Mouse (Mus musculus) heart, postnatal 0 days (tissue): ENCODE data around the gene Slc23a3. TPM values are rescaled to one million over a fixed set of nuclear protein-coding genes. Genes with fewer than 3 reads are reported as not detected.

Source experiments
- ATAC-seq: fragments of 200-750 bp; cut with Nextera tagmentation; 2 replicates; pipeline ENCODE4 v1.8.0; 2017; ENCODE audit warnings: low read depth, moderate number of reproducible peaks, moderate library complexity; ENCODE audit not compliant: insufficient read depth
- DNase-seq: peaks from one replicate; pipeline ENCODE4 v3.0.0-alpha.2; 2016; ENCODE audit warnings: low spot score
- H3K27ac ChIP-seq: fragments of 300-500 bp; sonication (generic); 2 replicates; pipeline ENCODE4 v1.5.1; 2014; ENCODE audit warnings: low read depth, mild to moderate bottlenecking
- H3K27me3 ChIP-seq: fragments of 300-500 bp; sonication (generic); 2 replicates; pipeline ENCODE4 v1.6.1; 2014; ENCODE audit warnings: low read length, mixed read lengths; ENCODE audit not compliant: control insufficient read depth, insufficient read depth
- H3K36me3 ChIP-seq: fragments of 300-500 bp; sonication (generic); replicated peaks from 2 replicates; pipeline ENCODE4 v1.6.1; 2014; ENCODE audit warnings: low read length, mixed read lengths; ENCODE audit not compliant: control insufficient read depth, insufficient read depth
- H3K4me1 ChIP-seq: fragments of 300-500 bp; sonication (generic); 2 replicates; pipeline ENCODE4 v1.6.1; 2014; ENCODE audit warnings: antibody characterized with exemption; ENCODE audit not compliant: control insufficient read depth, insufficient read depth
- H3K4me2 ChIP-seq: fragments of 300-500 bp; sonication (generic); 2 replicates; pipeline ENCODE4 v1.6.1; 2014; ENCODE audit warnings: low read depth, mild to moderate bottlenecking, low read length, moderate library complexity
- H3K4me3 ChIP-seq: fragments of 300-500 bp; sonication (generic); 2 replicates; pipeline ENCODE4 v1.5.1; 2014; ENCODE audit warnings: low read depth, low read length
- H3K9ac ChIP-seq: fragments of 300-500 bp; sonication (generic); replicated peaks from 2 replicates; pipeline ENCODE4 v1.6.1; 2014; ENCODE audit warnings: low read depth, low read length, mixed read lengths
- H3K9me3 ChIP-seq: fragments of 300-500 bp; sonication (generic); replicated peaks from 2 replicates; pipeline ENCODE4 v1.6.1; 2016; ENCODE audit warnings: low read length; ENCODE audit not compliant: control insufficient read depth
- CTCF ChIP-seq: IDR thresholded peaks from 2 replicates; pipeline ENCODE4 v1.5.1; 2016; ENCODE audit warnings: antibody characterized with exemption, control low read depth, low read depth
- EP300 ChIP-seq: IDR thresholded peaks from 2 replicates; pipeline ENCODE4 v1.6.1; 2016; ENCODE audit warnings: antibody characterized with exemption, low read depth
- WGBS: fragments of 180-500 bp; shearing (Covaris S2); extraction: QIAGEN DNeasy Blood & Tissue Kit; methylation state at CpG from one replicate; pipeline ENCODE4 v1.1.7; 2014; 5-methylcytosine and 5-hydroxymethylcytosine counted together
- polyA plus RNA-seq: library from polyadenylated mRNA; unstranded; fragments of >200 nt; fragmentation: Nextera tagmentation; extraction: Ambion mirVana; gene quantifications from 2 replicates; pipeline ENCODE4 v1.2.1, GENCODE M21; 2015
- total RNA-seq: library from RNA; depleted of rRNA; stranded (reverse); fragments of >200 nt; gene quantifications from 2 replicates; pipeline ENCODE4 v1.2.3, GENCODE M21; 2014; ENCODE audit warnings: low replicate concordance

Gene Slc23a3
- total and polyA plus RNA-seq, 2 experiments from 2014 or later = 2.1 to 4.0 TPM

GRCm38 (mm10) chr1:75142301-75143261 lies 8.9 kb upstream of the Slc23a3 start, which contains the start of the genes Cnppd1 and Retreg2:
Gene Cnppd1, minus strand, starts transcription at chr1:75142711.
Gene Retreg2, plus strand, starts transcription at chr1:75142778.
- DNase-seq (peak; percentile 92), ATAC-seq (peak; percentile 86)
- H3K4me3 ChIP-seq = peak within 1 kb of the TSS; percentile 82
- H3K27me3 ChIP-seq = no peaks in the 10 kb centered on the region
- H3K9ac ChIP-seq = peak within 1 kb of the TSS; percentile 84
- H3K4me1 ChIP-seq = peaks cover 14% of the 10 kb centered on the region
- TF ChIP-seq CTCF (peak; percentile 52), EP300 (no peak)
- WGBS = under 1% methylated on average over 82 of the region's 91 CpGs
- no peaks in the 10 kb centered on the region for H3K9me3 ChIP-seq
- peak within 1 kb of the TSS; percentile 90 for H3K4me2 ChIP-seq
- H3K36me3 ChIP-seq = peaks cover 60% of the 10 kb centered on the region
- peak within 1 kb of the TSS; percentile 93 for H3K27ac ChIP-seq

DNA sequence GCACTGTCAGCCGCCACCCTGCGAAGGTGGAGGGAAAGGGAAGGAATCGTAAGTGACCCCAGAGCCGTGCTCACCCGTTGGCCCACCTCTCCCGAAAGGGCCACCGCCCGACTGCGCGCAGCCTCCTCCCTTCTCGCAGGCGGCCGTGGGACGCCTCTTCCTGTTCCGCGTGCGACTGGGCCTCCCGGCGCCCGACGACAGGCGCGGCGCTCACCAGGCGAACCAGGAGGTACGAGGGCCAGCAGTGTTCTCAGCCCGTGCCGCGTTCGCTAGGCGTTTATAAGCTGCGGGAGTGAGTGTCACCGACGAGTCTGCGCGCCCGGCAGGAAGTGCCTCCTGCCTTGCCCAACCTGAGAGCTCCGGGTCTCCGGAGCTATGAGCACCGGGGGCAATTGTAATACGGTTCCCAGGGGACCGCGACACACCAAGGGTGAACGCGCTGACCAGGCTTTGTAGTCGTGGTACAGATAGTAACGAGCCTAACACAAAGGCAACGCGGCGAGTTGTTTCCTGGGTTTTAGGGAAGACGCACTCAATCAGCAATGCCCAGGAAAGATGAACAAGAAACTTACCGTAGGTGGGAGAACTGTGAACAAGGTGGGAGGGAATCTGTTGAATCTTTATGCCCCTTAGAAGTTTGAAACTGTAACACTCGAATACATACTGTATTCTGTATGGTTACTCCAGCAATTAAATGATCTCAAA lies 7.9 kb upstream of the Slc23a3 start:
- ATAC-seq = peak; percentile 52
- no peak for TF ChIP-seq EP300
- no peak for TF ChIP-seq CTCF
- peak overlapping the region; percentile 82 for H3K4me3 ChIP-seq
- H3K27ac ChIP-seq = peak overlapping the region; percentile 93
- H3K36me3 ChIP-seq = peaks cover 60% of the 10 kb centered on the region
- under 1% methylated on average over 53 of the region's 53 CpGs for WGBS
- H3K27me3 ChIP-seq = no peaks in the 10 kb centered on the region
- H3K9me3 ChIP-seq = no peaks in the 10 kb centered on the region
- H3K4me1 ChIP-seq = peaks cover 14% of the 10 kb centered on the region
- peak overlapping the region; percentile 90 for H3K4me2 ChIP-seq
- DNase-seq = peak; percentile 37
- H3K9ac ChIP-seq = peak overlapping the region; percentile 84

GRCm38 (mm10) chr1:75140601-75141190 lies 7.0 kb upstream of the Slc23a3 start:
- Histone ChIP-seq H3K4me2 (peak overlapping the region; percentile 90), H3K27ac (peak overlapping the region; percentile 93), H3K27me3 (no peaks in the 10 kb centered on the region), H3K9me3 (no peaks in the 10 kb centered on the region), H3K4me1 (peaks cover 14% of the 10 kb centered on the region), H3K9ac (peak overlapping the region; percentile 84), H3K36me3 (peaks cover 60% of the 10 kb centered on the region), H3K4me3 (peak overlapping the region; percentile 82)
- TF ChIP-seq EP300 = no peak
- TF ChIP-seq CTCF = no peak
- 47% methylated on average over 4 of the region's 4 CpGs for WGBS
- DNase-seq (no peak), ATAC-seq (no peak)

- no peak for ATAC-seq
- Histone ChIP-seq H3K9ac (no peak overlapping the region), H3K4me1 (peaks cover 14% of the 10 kb centered on the region), H3K9me3 (no peaks in the 10 kb centered on the region), H3K27ac (no peak overlapping the region), H3K4me2 (no peak overlapping the region), H3K27me3 (no peaks in the 10 kb centered on the region), H3K36me3 (peaks cover 45% of the 10 kb centered on the region), H3K4me3 (no peak overlapping the region)
- no peak for DNase-seq
- TF ChIP-seq EP300 (no peak), CTCF (no peak)
- 93% methylated on average over 2 of the region's 2 CpGs for WGBS
Measured at GRCm38 (mm10) chr1:75138448-75138847, 4.8 kb upstream of the Slc23a3 start.

GRCm38 (mm10) chr1:75136730-75137129 lies 3.0 kb upstream of the Slc23a3 start:
- TF ChIP-seq CTCF (no peak), EP300 (no peak)
- Histone ChIP-seq H3K27me3 (no peaks in the 10 kb centered on the region), H3K4me1 (peaks cover 9% of the 10 kb centered on the region; the same call in 1 of the 2 replicates), H3K4me3 (no peak overlapping the region), H3K9me3 (no peaks in the 10 kb centered on the region), H3K36me3 (peaks cover 45% of the 10 kb centered on the region), H3K27ac (no peak overlapping the region), H3K4me2 (no peak overlapping the region), H3K9ac (no peak overlapping the region)
- no peak for ATAC-seq
- no peak for DNase-seq
- WGBS = 48% methylated on average over 3 of the region's 3 CpGs
